Mouse (Mus musculus) ES-E14 (cell line): Measurements from ENCODE around the gene C1qb. TPM values are rescaled to one million over a fixed set of nuclear protein-coding genes. Genes with fewer than 3 reads are reported as not detected.

ENCODE experiments used
- DNase-seq: peaks from one replicate; pipeline ENCODE4 v3.0.0-alpha.2; 2013; ENCODE audit warnings: low read depth, low spot score
- H3K27ac ChIP-seq: 2 replicates; pipeline ENCODE4 v1.5.1; 2012; ENCODE audit warnings: low read depth, mild to moderate bottlenecking, low read length, moderate library complexity, mixed read lengths; ENCODE audit not compliant: poor library complexity, insufficient read depth, severe bottlenecking
- H3K36me3 ChIP-seq: 2 replicates; pipeline ENCODE4 v1.6.1; 2012; ENCODE audit warnings: mild to moderate bottlenecking, low read length, moderate library complexity, mixed read lengths; ENCODE audit not compliant: control insufficient read depth, poor library complexity, insufficient read depth, severe bottlenecking
- H3K4me1 ChIP-seq, 2 experiments: fragments of 150-350 bp in 1 of 2; sonication (generic) in 1 of 2; 2 replicates each; pipeline ENCODE4 v1.6.1; 2012; ENCODE audit warnings: low read length in 2 of 2, mild to moderate bottlenecking in 1 of 2, mixed read lengths in 1 of 2; ENCODE audit not compliant: control insufficient read depth in 2 of 2, insufficient read depth in 2 of 2, poor library complexity in 1 of 2
- H3K4me3 ChIP-seq, 2 experiments: fragments of 150-350 bp in 1 of 2; sonication (generic) in 1 of 2; 2 replicates each; pipeline ENCODE4 v1.5.1; 2012; ENCODE audit warnings: low read length in 2 of 2, low read depth in 1 of 2, mild to moderate bottlenecking in 1 of 2, mixed read lengths in 1 of 2; ENCODE audit not compliant: insufficient read depth in 1 of 2, poor library complexity in 1 of 2, severe bottlenecking in 1 of 2
- H3K9ac ChIP-seq: 2 replicates; pipeline ENCODE4 v1.6.1; 2012; ENCODE audit warnings: low read depth, mild to moderate bottlenecking, low read length, mixed read lengths; ENCODE audit not compliant: poor library complexity, insufficient read depth, severe bottlenecking
- H3K9me3 ChIP-seq: fragments of 150-350 bp; sonication (generic); 2 replicates; pipeline ENCODE4 v1.6.1; 2012; ENCODE audit warnings: low read depth, mild to moderate bottlenecking, low read length; ENCODE audit not compliant: control insufficient read depth, insufficient read depth
- CHD2 ChIP-seq: IDR thresholded peaks from 2 replicates; pipeline ENCODE4 v1.6.1; 2014; ENCODE audit warnings: mild to moderate bottlenecking, low read depth, low read length, inconsistent platforms
- HCFC1 ChIP-seq: IDR thresholded peaks from 2 replicates; pipeline ENCODE4 v1.6.1; 2012; ENCODE audit warnings: low read length, inconsistent platforms, borderline replicate concordance; ENCODE audit not compliant: insufficient read depth
- MAFK ChIP-seq: IDR thresholded peaks from 2 replicates; pipeline ENCODE4 v1.6.1; 2014; ENCODE audit warnings: mild to moderate bottlenecking, low read depth, low read length, inconsistent platforms; ENCODE audit not compliant: insufficient read depth
- ZC3H11A ChIP-seq: IDR thresholded peaks from 2 replicates; pipeline ENCODE4 v1.6.1; 2012; ENCODE audit warnings: low read depth, mild to moderate bottlenecking, inconsistent platforms, low read length, borderline replicate concordance
- ZNF384 ChIP-seq: IDR thresholded peaks from 2 replicates; pipeline ENCODE4 v1.6.1; 2012; ENCODE audit warnings: low read depth, low read length, inconsistent platforms
- in situ Hi-C, 2 experiments: fragments of 600-800 bp; cut with MboI; formaldehyde crosslinking; loops; one replicate each; pipeline ENCODE4 v1.15.1; 2025; ENCODE audit warnings: low sequenced_read_pairs in 2 of 2, inconsistent platforms in 1 of 2; ENCODE audit not compliant: unreplicated experiment in 2 of 2
- total RNA-seq: library from RNA; depleted of rRNA; stranded (reverse); fragments of 300-350 nt; gene quantifications from 2 replicates; pipeline ENCODE4 v1.2.3, GENCODE M21; 2012

Gene C1qb
- total RNA-seq, 1 experiment: not detected

GRCm38 (mm10) chr4:136875012-136875411 is 11.0 kb downstream of the C1qb start:
- in situ Hi-C loops: loop anchor here in 1 of 2 experiments (10.0 kb wide), 1 partner anchor 220 kb away; no protein-coding TSS in a partner anchor
- Histone ChIP-seq H3K36me3 (no peaks in the 10 kb centered on the region), H3K9ac (no peak overlapping the region), H3K9me3 (no peaks in the 10 kb centered on the region), H3K4me1 (no peaks in the 10 kb centered on the region), H3K27ac (no peak overlapping the region), H3K4me3 (no peak overlapping the region)
- TF ChIP-seq ZNF384: no peak
- TF ChIP-seq MAFK: no peak
- TF ChIP-seq HCFC1: no peak
- DNase-seq: no peak

GRCm38 (mm10) chr4:136868371-136868770 is 17.6 kb downstream of the C1qb start:
- no peak overlapping the region for H3K27ac ChIP-seq
- H3K4me1 ChIP-seq: peaks cover 0 to 9% of the 10 kb centered on the region in 2 experiments; a peak in 2 of 4 replicates
- no peak for DNase-seq
- H3K9me3 ChIP-seq: no peaks in the 10 kb centered on the region
- TF ChIP-seq ZNF384: no peak
- no peak for TF ChIP-seq ZC3H11A
- no peak overlapping the region for H3K9ac ChIP-seq
- in situ Hi-C loops: no loop called here
- no peak overlapping the region for H3K4me3 ChIP-seq
- H3K36me3 ChIP-seq: no peaks in the 10 kb centered on the region

- Histone ChIP-seq H3K27ac (no peak overlapping the region), H3K36me3 (no peaks in the 10 kb centered on the region), H3K4me3 (no peak overlapping the region), H3K9ac (no peak overlapping the region), H3K9me3 (no peaks in the 10 kb centered on the region), H3K4me1 (peaks cover 0 to 9% of the 10 kb centered on the region in 2 experiments; a peak in 2 of 4 replicates)
- in situ Hi-C loops: no loop called here
- TF ChIP-seq ZC3H11A (no peak), ZNF384 (no peak), HCFC1 (no peak), CHD2 (no peak), MAFK (no peak)
- DNase-seq: peak; percentile 31
These were observed 18.2 kb downstream of the C1qb start for GRCm38 (mm10) chr4:136867690-136868345.

GRCm38 (mm10) chr4:136865531-136865930 is 20.5 kb downstream of the C1qb start:
- Histone ChIP-seq H3K9ac (no peak overlapping the region), H3K27ac (no peak overlapping the region), H3K36me3 (no peaks in the 10 kb centered on the region), H3K4me1 (peaks cover 0 to 9% of the 10 kb centered on the region in 2 experiments; a peak in 2 of 4 replicates), H3K4me3 (no peak overlapping the region), H3K9me3 (no peaks in the 10 kb centered on the region)
- TF ChIP-seq ZC3H11A: no peak
- no peak for TF ChIP-seq HCFC1
- TF ChIP-seq MAFK: no peak
- TF ChIP-seq CHD2: no peak
- TF ChIP-seq ZNF384: no peak
- DNase-seq: no peak
- in situ Hi-C loops: no loop called here

- H3K9me3 ChIP-seq: no peaks in the 10 kb centered on the region
- no peak for DNase-seq
- no peak overlapping the region for H3K27ac ChIP-seq
- H3K4me1 ChIP-seq: peaks cover 0 to 9% of the 10 kb centered on the region in 2 experiments; a peak in 2 of 4 replicates
- H3K4me3 ChIP-seq: no peak overlapping the region
- TF ChIP-seq HCFC1: no peak
- no peak for TF ChIP-seq ZNF384
- no peak for TF ChIP-seq MAFK
- TF ChIP-seq ZC3H11A: no peak
- no peak for TF ChIP-seq CHD2
- H3K36me3 ChIP-seq: no peaks in the 10 kb centered on the region
- no peak overlapping the region for H3K9ac ChIP-seq
- in situ Hi-C loops: no loop called here
These were observed 21.1 kb downstream of the C1qb start for GRCm38 (mm10) chr4:136864751-136865470.
